Mouse (Mus musculus) hindbrain, postnatal 0 days (tissue): ENCODE data around the gene Ttll10. TPM values are rescaled to one million over a fixed set of nuclear protein-coding genes. Genes with fewer than 3 reads are reported as not detected.

ENCODE experiments used
- ATAC-seq: fragments of 200-750 bp; cut with Nextera tagmentation; 2 replicates; pipeline ENCODE4 v1.8.0; 2017; ENCODE audit warnings: mild to moderate bottlenecking, moderate TSS enrichment, moderate library complexity
- DNase-seq: peaks from one replicate; pipeline ENCODE4 v3.0.0-alpha.2; 2015; ENCODE audit warnings: low spot score
- H3K27ac ChIP-seq: fragments of 300-500 bp; sonication (generic); 2 replicates; pipeline ENCODE4 v1.5.1; 2014; ENCODE audit warnings: mild to moderate bottlenecking
- H3K27me3 ChIP-seq: fragments of 300-500 bp; sonication (generic); 2 replicates; pipeline ENCODE4 v1.6.1; 2014; ENCODE audit warnings: low read length, mixed read lengths; ENCODE audit not compliant: insufficient read depth
- H3K36me3 ChIP-seq: fragments of 300-500 bp; sonication (generic); 2 replicates; pipeline ENCODE4 v1.6.1; 2014; ENCODE audit warnings: low read length, mixed read lengths; ENCODE audit not compliant: insufficient read depth
- H3K4me1 ChIP-seq: fragments of 300-500 bp; sonication (generic); 2 replicates; pipeline ENCODE4 v1.6.1; 2014; ENCODE audit warnings: antibody characterized with exemption, low read length, mixed read lengths; ENCODE audit not compliant: insufficient read depth
- H3K4me2 ChIP-seq: fragments of 300-500 bp; sonication (generic); 2 replicates; pipeline ENCODE4 v1.6.1; 2014; ENCODE audit warnings: low read depth, mild to moderate bottlenecking, low read length, moderate library complexity, mixed read lengths
- H3K4me3 ChIP-seq: fragments of 300-500 bp; sonication (generic); 2 replicates; pipeline ENCODE4 v1.5.1; 2014; ENCODE audit warnings: low read length
- H3K9ac ChIP-seq: fragments of 300-500 bp; sonication (generic); replicated peaks from 2 replicates; pipeline ENCODE4 v1.6.1; 2014; ENCODE audit warnings: mild to moderate bottlenecking, low read length, moderate library complexity, mixed read lengths
- H3K9me3 ChIP-seq: fragments of 300-500 bp; sonication (generic); 2 replicates; pipeline ENCODE4 v1.6.1; 2016; ENCODE audit warnings: low read length, mixed read lengths
- CTCF ChIP-seq: IDR thresholded peaks from 2 replicates; pipeline ENCODE4 v1.5.1; 2016; ENCODE audit warnings: antibody characterized with exemption, control low read depth, low read depth
- WGBS: fragments of 180-500 bp; shearing (Covaris S2); extraction: QIAGEN DNeasy Blood & Tissue Kit; methylation state at CpG from one replicate; pipeline ENCODE4 v1.1.7; 2014; 5-methylcytosine and 5-hydroxymethylcytosine counted together
- polyA plus RNA-seq: library from polyadenylated mRNA; unstranded; fragments of >200 nt; fragmentation: Nextera tagmentation; extraction: Ambion mirVana; gene quantifications from 2 replicates; pipeline ENCODE4 v1.2.1, GENCODE M21; 2015
- total RNA-seq: library from RNA; depleted of rRNA; stranded (reverse); fragments of >200 nt; gene quantifications from 2 replicates; pipeline ENCODE4 v1.2.3, GENCODE M21; 2014

The Ttll10 gene
- total and polyA plus RNA-seq, 2 experiments from 2014 or later, result 0.08 to 0.26 TPM

GRCm38 (mm10) chr4:156019771-156020170 is 39.4 kb downstream of the Ttll10 start:
- Histone ChIP-seq H3K27ac (no peak overlapping the region), H3K27me3 (no peaks in the 10 kb centered on the region), H3K4me3 (no peak overlapping the region), H3K9me3 (no peaks in the 10 kb centered on the region), H3K36me3 (0 out of 2 replicates have a peak, but pooled peaks cover 4% of the 10 kb centered on the region), H3K4me1 (no peaks in the 10 kb centered on the region), H3K4me2 (no peak overlapping the region), H3K9ac (no peak overlapping the region)
- ATAC-seq (no peak), DNase-seq (no peak)
- TF ChIP-seq CTCF, result no peak
- WGBS, result 88% methylated on average over 12 of the region's 12 CpGs

DNA sequence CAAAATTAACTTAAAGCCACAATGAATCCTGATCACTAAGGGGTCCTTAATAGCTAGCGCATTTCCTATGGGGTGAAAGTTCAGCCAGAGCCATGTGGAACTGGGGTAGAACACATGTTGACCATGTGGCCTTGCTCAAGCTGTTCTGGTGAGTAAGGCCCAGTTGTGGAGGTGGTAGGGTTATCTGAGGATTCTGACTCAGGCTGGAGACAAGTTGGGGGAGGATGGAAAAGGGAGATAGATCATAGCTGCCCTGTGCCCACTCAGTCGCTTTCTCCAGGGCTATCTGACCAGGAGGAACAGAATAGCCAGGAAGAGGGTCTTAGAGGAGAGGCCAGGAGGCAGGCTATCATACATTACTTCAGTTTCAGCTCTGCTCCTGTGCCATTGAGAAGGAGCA is 44.8 kb downstream of the Ttll10 start:
- H3K4me1 ChIP-seq, result no peaks in the 10 kb centered on the region
- H3K27ac ChIP-seq, result no peak overlapping the region
- 94% methylated on average over 2 of the region's 2 CpGs for WGBS
- no peak overlapping the region for H3K4me2 ChIP-seq
- no peak overlapping the region for H3K9ac ChIP-seq
- H3K27me3 ChIP-seq, result no peaks in the 10 kb centered on the region
- no peaks in the 10 kb centered on the region for H3K9me3 ChIP-seq
- no peak for TF ChIP-seq CTCF
- DNase-seq, result no peak
- no peak for ATAC-seq
- H3K4me3 ChIP-seq, result no peak overlapping the region
- H3K36me3 ChIP-seq, result peaks cover 30% of the 10 kb centered on the region

DNA sequence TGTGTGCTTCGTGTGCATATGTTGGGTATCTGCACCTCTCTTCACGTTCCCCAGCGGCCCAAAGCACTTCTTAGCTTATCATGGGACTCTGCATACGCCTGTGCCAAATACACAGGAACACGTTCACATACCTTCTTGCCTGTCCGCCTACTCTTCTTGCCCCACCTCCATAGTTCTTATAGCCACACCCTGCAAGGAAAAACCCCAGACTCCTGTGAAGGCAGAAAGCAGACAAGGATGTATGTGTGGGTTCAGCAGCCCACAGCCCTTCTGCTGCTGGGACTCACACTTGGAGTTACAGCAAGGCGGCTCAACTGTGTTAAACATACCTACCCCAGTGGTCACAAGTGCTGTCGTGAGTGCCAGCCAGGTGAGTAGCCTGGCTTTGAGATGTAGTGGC is 45.6 kb downstream of the Ttll10 start, which contains the start of gene Tnfrsf4:
TSS of gene Tnfrsf4 (plus strand) at position 207 of the 400 bp plus-strand sequence.
- Histone ChIP-seq H3K36me3 (peaks cover 38% of the 10 kb centered on the region), H3K4me2 (no peak within 1 kb of the TSS), H3K9ac (no peak within 1 kb of the TSS), H3K27me3 (no peaks in the 10 kb centered on the region), H3K27ac (no peak within 1 kb of the TSS), H3K9me3 (no peaks in the 10 kb centered on the region), H3K4me1 (no peaks in the 10 kb centered on the region), H3K4me3 (no peak within 1 kb of the TSS)
- WGBS, result 89% methylated on average over 8 of the region's 8 CpGs
- no peak for TF ChIP-seq CTCF
- no peak for DNase-seq
- ATAC-seq, result no peak

- H3K4me1 ChIP-seq, result no peaks in the 10 kb centered on the region
- H3K9ac ChIP-seq, result no peak overlapping the region
- ATAC-seq (no peak), DNase-seq (no peak)
- no peaks in the 10 kb centered on the region for H3K27me3 ChIP-seq
- H3K4me2 ChIP-seq, result no peak overlapping the region
- TF ChIP-seq CTCF, result no peak
- H3K4me3 ChIP-seq, result no peak overlapping the region
- H3K27ac ChIP-seq, result no peak overlapping the region
- H3K36me3 ChIP-seq, result peaks cover 70% of the 10 kb centered on the region
- no peaks in the 10 kb centered on the region for H3K9me3 ChIP-seq
- 98% methylated on average over 4 of the region's 4 CpGs for WGBS
Observed at GRCm38 (mm10) chr4:156008369-156008768, 50.8 kb downstream of the Ttll10 start.

GRCm38 (mm10) chr4:156004109-156004508 is 55.1 kb downstream of the Ttll10 start:
- H3K36me3 ChIP-seq, result peaks cover 73% of the 10 kb centered on the region
- no peak for ATAC-seq

DNA sequence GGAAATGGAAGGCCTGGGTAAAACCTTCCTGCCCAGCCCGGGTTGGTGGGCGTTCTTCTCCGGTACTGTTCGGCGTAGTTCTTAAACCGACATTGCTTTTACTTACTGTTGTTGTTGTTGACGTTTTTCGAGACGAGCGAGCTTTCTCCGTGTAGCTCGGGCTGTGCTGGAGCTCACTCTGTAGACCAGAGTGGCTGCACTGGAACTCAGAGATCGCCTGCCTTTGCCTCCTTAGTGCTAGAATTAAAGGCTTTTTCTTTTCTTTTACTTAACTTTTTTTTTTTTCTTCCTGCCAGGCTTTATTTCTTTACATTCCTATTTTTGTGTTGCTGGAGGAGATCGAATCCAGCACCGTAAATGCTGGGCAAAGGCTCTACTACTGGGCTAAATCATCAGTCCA is 65.6 kb downstream of the Ttll10 start:
- Histone ChIP-seq H3K27me3 (no peaks in the 10 kb centered on the region), H3K4me3 (peak overlapping the region; percentile 82), H3K4me1 (peaks cover 9% of the 10 kb centered on the region), H3K27ac (peak overlapping the region; percentile 95), H3K36me3 (peaks cover 19% of the 10 kb centered on the region), H3K9ac (peak overlapping the region; percentile 67), H3K9me3 (no peaks in the 10 kb centered on the region), H3K4me2 (peak overlapping the region; percentile 69)
- WGBS, result 5% methylated on average over 15 of the region's 15 CpGs
- ATAC-seq, result no peak
- no peak for TF ChIP-seq CTCF
- DNase-seq, result no peak

More at GRCm38 (mm10) chr4:156004109-156004508, 55.1 kb downstream of the Ttll10 start:
- no peaks in the 10 kb centered on the region for H3K4me1 ChIP-seq
- WGBS, result 97% methylated on average over 3 of the region's 3 CpGs
- H3K27me3 ChIP-seq, result no peaks in the 10 kb centered on the region
- H3K9ac ChIP-seq, result no peak overlapping the region
- H3K27ac ChIP-seq, result no peak overlapping the region
- DNase-seq, result no peak
- TF ChIP-seq CTCF, result no peak
- no peak overlapping the region for H3K4me2 ChIP-seq
- no peak overlapping the region for H3K4me3 ChIP-seq
- H3K9me3 ChIP-seq, result no peaks in the 10 kb centered on the region

GRCm38 (mm10) chr4:155992906-155993547 is 66.2 kb downstream of the Ttll10 start:
- 0% methylated on average over 70 of the region's 70 CpGs for WGBS
- Histone ChIP-seq H3K4me3 (peak overlapping the region; percentile 82), H3K36me3 (peaks cover 18% of the 10 kb centered on the region), H3K4me1 (peaks cover 9% of the 10 kb centered on the region), H3K9ac (peak overlapping the region; percentile 67), H3K27me3 (no peaks in the 10 kb centered on the region), H3K4me2 (peak overlapping the region; percentile 69), H3K27ac (peak overlapping the region; percentile 95), H3K9me3 (no peaks in the 10 kb centered on the region)
- peak; percentile 88 for ATAC-seq
- peak; percentile 29; the same call in 1 of the 2 replicates for TF ChIP-seq CTCF
- DNase-seq, result peak; percentile 98
